Mouse (Mus musculus) ES-Bruce4 (cell line): Measurements from ENCODE around the gene Prrc2b.

Experiments
- CTCF ChIP-seq: IDR thresholded peaks from one replicate; pipeline ENCODE4 v1.8.1; 2011; ENCODE audit warnings: low read depth, low read length
- EP300 ChIP-seq: IDR thresholded peaks from 2 replicates; pipeline ENCODE4 v1.6.1; 2011; ENCODE audit warnings: low read depth, low read length; ENCODE audit not compliant: insufficient read depth

GRCm38 (mm10) chr2:32111268-32111667 is 39.6 kb upstream of the Prrc2b start:
- no peak for TF ChIP-seq CTCF
- no peak for TF ChIP-seq EP300
